Mouse (Mus musculus) mouse embryonic stem cell (cell line): ENCODE data around the gene Rac3.

Experiments used
- in situ Hi-C, 2 experiments: fragments of 300-500 bp; cut with MboI; formaldehyde crosslinking; loops; 1 replicate in 1 of 2; 3 replicates in 1 of 2; pipeline ENCODE4 v1.14.3; 2019 to 2020; ENCODE audit warnings: low sequenced_read_pairs in 2 of 2, low pct_unique_long_range_greater_than_20kb in 1 of 2, mixed read lengths in 1 of 2; ENCODE audit not compliant: unreplicated experiment in 1 of 2

Rac3 gene

GRCm38 (mm10) chr11:120722761-120723382 lies 1.6 kb downstream of the Rac3 start:
- in situ Hi-C loops, result loop anchor here in 1 of 2 experiments (10.0 kb wide), 2 partner anchors 182 to 312 kb away; partner anchors contain the start of gene Cd7

GRCm38 (mm10) chr11:120723509-120723908 lies 2.2 kb downstream of the Rac3 start:
- in situ Hi-C loops, result loop anchor here in 1 of 2 experiments (10.0 kb wide), 2 partner anchors 181 to 311 kb away; partner anchors contain the start of gene Cd7

- in situ Hi-C loops, result loop anchor here (5.0 to 10.0 kb wide), 4 partner anchors 41 to 308 kb away; partner anchors contain the start of gene Cd7 (in 1 of the 2)
Observed at GRCm38 (mm10) chr11:120726243-120727168, 5.2 kb downstream of the Rac3 start.

- in situ Hi-C loops, result loop anchor here (5.0 to 10.0 kb wide), 4 partner anchors 40 to 308 kb away; partner anchors contain the start of gene Cd7 (in 1 of the 2)
Observed at GRCm38 (mm10) chr11:120727169-120727527, 5.9 kb downstream of the Rac3 start, which contains the start of gene Dcxr. Gene Dcxr, minus strand, starts transcription at chr11:120727281.

- in situ Hi-C loops, result loop anchor here (5.0 to 10.0 kb wide), 4 partner anchors 40 to 307 kb away; partner anchors contain the start of gene Cd7 (in 1 of the 2)
Observed at GRCm38 (mm10) chr11:120727564-120727963, 6.3 kb downstream of the Rac3 start.

- in situ Hi-C loops, result loop anchor here (5.0 to 10.0 kb wide), 4 partner anchors 39 to 306 kb away; partner anchors contain the start of gene Cd7 (in 1 of the 2)
Observed at GRCm38 (mm10) chr11:120728530-120729240, 7.4 kb downstream of the Rac3 start.

- in situ Hi-C loops, result loop anchor here (5.0 to 10.0 kb wide), 4 partner anchors 38 to 305 kb away; partner anchors contain the start of gene Cd7 (in 1 of the 2)
Observed at GRCm38 (mm10) chr11:120729432-120730050, 8.3 kb downstream of the Rac3 start.

- in situ Hi-C loops, result no loop called here
Observed at GRCm38 (mm10) chr11:120730331-120730870, 9.1 kb downstream of the Rac3 start.

GRCm38 (mm10) chr11:120731395-120731794 lies 10.1 kb downstream of the Rac3 start:
- in situ Hi-C loops, result no loop called here

GRCm38 (mm10) chr11:120731858-120732680 lies 10.8 kb downstream of the Rac3 start, which contains the start of gene Cbr2:
Gene Cbr2, minus strand, starts transcription at chr11:120732114.
- in situ Hi-C loops, result no loop called here

- in situ Hi-C loops, result no loop called here
Observed at GRCm38 (mm10) chr11:120733521-120733920, 12.3 kb downstream of the Rac3 start.

GRCm38 (mm10) chr11:120736424-120736823 lies 15.2 kb downstream of the Rac3 start:
- in situ Hi-C loops, result no loop called here

- in situ Hi-C loops, result no loop called here
Observed at GRCm38 (mm10) chr11:120740981-120741380, 19.7 kb downstream of the Rac3 start.

- in situ Hi-C loops, result no loop called here
Observed at GRCm38 (mm10) chr11:120744121-120744701, 22.9 kb downstream of the Rac3 start.

- in situ Hi-C loops, result no loop called here
Observed at GRCm38 (mm10) chr11:120747974-120748373, 26.7 kb downstream of the Rac3 start.

- in situ Hi-C loops, result no loop called here
Observed at GRCm38 (mm10) chr11:120749430-120749829, 28.2 kb downstream of the Rac3 start.

- in situ Hi-C loops, result no loop called here
Observed at GRCm38 (mm10) chr11:120751606-120752005, 30.3 kb downstream of the Rac3 start.
